Mouse (Mus musculus) megakaryocyte, embryonic 14.5 days (primary cell): ENCODE results near the gene Zfp64.

ENCODE experiments used
- FLI1 ChIP-seq: IDR thresholded peaks from 2 replicates; pipeline ENCODE4 v1.6.1; 2012; ENCODE audit warnings: low read length, inconsistent platforms, mixed read lengths
- GATA1 ChIP-seq: IDR thresholded peaks from 3 replicates; pipeline ENCODE4 v1.6.1; 2012; ENCODE audit warnings: mixed read lengths, low read length, inconsistent platforms, borderline replicate concordance

GRCm38 (mm10) chr2:168874498-168874897 is 80.9 kb downstream of the Zfp64 start:
- TF ChIP-seq GATA1 (no peak), FLI1 (no peak)
